Mouse (Mus musculus) limb, embryonic 12.5 days (tissue): ENCODE measurements around the gene Larp6. TPM values are rescaled to one million over a fixed set of nuclear protein-coding genes. Genes with fewer than 3 reads are reported as not detected.

Experiments used
- ATAC-seq: fragments of 200-750 bp; cut with Nextera tagmentation; 2 replicates; pipeline ENCODE4 v1.8.0; 2017; ENCODE audit warnings: low read depth, moderate TSS enrichment; ENCODE audit not compliant: insufficient number of reproducible peaks, insufficient read depth, low FRiP score, low TSS enrichment
- H3K27ac ChIP-seq: fragments of 300-500 bp; sonication (generic); 2 replicates; pipeline ENCODE4 v1.5.1; 2016; ENCODE audit warnings: mild to moderate bottlenecking, moderate library complexity
- H3K27me3 ChIP-seq: fragments of 300-500 bp; sonication (generic); 2 replicates; pipeline ENCODE4 v1.6.1; 2016; ENCODE audit warnings: mild to moderate bottlenecking, moderate library complexity
- H3K36me3 ChIP-seq: fragments of 300-500 bp; sonication (generic); 2 replicates; pipeline ENCODE4 v1.6.1; 2016; ENCODE audit warnings: mild to moderate bottlenecking, moderate library complexity
- H3K4me1 ChIP-seq: fragments of 300-500 bp; sonication (generic); replicated peaks from 2 replicates; pipeline ENCODE4 v1.6.1; 2016
- H3K4me2 ChIP-seq: fragments of 300-500 bp; sonication (generic); 2 replicates; pipeline ENCODE4 v1.6.1; 2016; ENCODE audit warnings: mild to moderate bottlenecking, moderate library complexity
- H3K4me3 ChIP-seq: fragments of 300-500 bp; sonication (generic); replicated peaks from 2 replicates; pipeline ENCODE4 v1.5.1; 2016; ENCODE audit warnings: mild to moderate bottlenecking
- H3K9ac ChIP-seq: fragments of 300-500 bp; sonication (generic); replicated peaks from 2 replicates; pipeline ENCODE4 v1.6.1; 2016; ENCODE audit warnings: mild to moderate bottlenecking, moderate library complexity
- H3K9me3 ChIP-seq: fragments of 300-500 bp; sonication (generic); 2 replicates; pipeline ENCODE4 v1.6.1; 2016; ENCODE audit warnings: mild to moderate bottlenecking, moderate library complexity
- WGBS: fragments of 180-500 bp; shearing (Covaris S2); methylation state at CpG from one replicate; pipeline ENCODE4 v1.1.7; 2016; 5-methylcytosine and 5-hydroxymethylcytosine counted together
- polyA plus RNA-seq: library from polyadenylated mRNA; unstranded; fragments of >200 nt; fragmentation: Nextera tagmentation; extraction: Ambion mirVana; gene quantifications from 2 replicates; pipeline ENCODE4 v1.2.1, GENCODE M21; 2016

Gene Larp6
- polyA plus RNA-seq, 1 experiment from 2014 or later, result 3.7 TPM

GRCm38 (mm10) chr9:60715271-60715670 lies 2.5 kb downstream of the Larp6 start:
- H3K9me3 ChIP-seq, result 0 out of 2 replicates have a peak, but pooled peaks cover 5% of the 10 kb centered on the region
- H3K27ac ChIP-seq, result no peak overlapping the region
- no peak overlapping the region for H3K4me3 ChIP-seq
- H3K4me1 ChIP-seq, result peaks cover 7% of the 10 kb centered on the region; the same call in 1 of the 2 replicates
- ATAC-seq, result no peak
- no peak overlapping the region for H3K9ac ChIP-seq
- WGBS, result 83% methylated on average over 4 of the region's 4 CpGs
- peaks cover 17% of the 10 kb centered on the region for H3K27me3 ChIP-seq
- no peaks in the 10 kb centered on the region for H3K36me3 ChIP-seq
- H3K4me2 ChIP-seq, result no peak overlapping the region

GRCm38 (mm10) chr9:60715828-60716227 lies 3.0 kb downstream of the Larp6 start:
- H3K27ac ChIP-seq, result no peak overlapping the region
- H3K4me1 ChIP-seq, result peaks cover 7% of the 10 kb centered on the region; the same call in 1 of the 2 replicates
- H3K4me2 ChIP-seq, result no peak overlapping the region
- 63% methylated on average over 5 of the region's 5 CpGs for WGBS
- no peaks in the 10 kb centered on the region for H3K36me3 ChIP-seq
- 0 out of 2 replicates have a peak, but pooled peaks cover 5% of the 10 kb centered on the region for H3K9me3 ChIP-seq
- ATAC-seq, result no peak
- H3K27me3 ChIP-seq, result peaks cover 17% of the 10 kb centered on the region
- H3K4me3 ChIP-seq, result no peak overlapping the region
- no peak overlapping the region for H3K9ac ChIP-seq

GRCm38 (mm10) chr9:60718284-60718683 lies 5.5 kb downstream of the Larp6 start:
- Histone ChIP-seq H3K4me2 (no peak overlapping the region), H3K27ac (no peak overlapping the region), H3K9ac (no peak overlapping the region), H3K4me3 (no peak overlapping the region), H3K27me3 (peaks cover 14% of the 10 kb centered on the region), H3K36me3 (no peaks in the 10 kb centered on the region), H3K9me3 (0 out of 2 replicates have a peak, but pooled peaks cover 5% of the 10 kb centered on the region), H3K4me1 (peaks cover 5% of the 10 kb centered on the region; the same call in 1 of the 2 replicates)
- WGBS, result 65% methylated on average over 3 of the region's 3 CpGs
- ATAC-seq, result no peak

- H3K27ac ChIP-seq, result no peak overlapping the region
- H3K9me3 ChIP-seq, result 0 out of 2 replicates have a peak, but pooled peaks cover 5% of the 10 kb centered on the region
- no peak overlapping the region for H3K4me2 ChIP-seq
- WGBS, result 81% methylated on average over 3 of the region's 3 CpGs
- H3K27me3 ChIP-seq, result peaks cover under 1% of the 10 kb centered on the region; the same call in 1 of the 2 replicates
- no peak overlapping the region for H3K4me3 ChIP-seq
- ATAC-seq, result no peak
- no peaks in the 10 kb centered on the region for H3K36me3 ChIP-seq
- no peaks in the 10 kb centered on the region for H3K4me1 ChIP-seq
- H3K9ac ChIP-seq, result no peak overlapping the region
Observed at GRCm38 (mm10) chr9:60719687-60720086, 6.9 kb downstream of the Larp6 start.

GRCm38 (mm10) chr9:60724968-60725367 lies 12.2 kb downstream of the Larp6 start:
- Histone ChIP-seq H3K4me3 (no peak overlapping the region), H3K4me1 (no peaks in the 10 kb centered on the region), H3K9ac (no peak overlapping the region), H3K9me3 (0 out of 2 replicates have a peak, but pooled peaks cover 4% of the 10 kb centered on the region), H3K27me3 (no peaks in the 10 kb centered on the region; the same call in 1 of the 2 replicates), H3K4me2 (no peak overlapping the region), H3K36me3 (peaks cover 2% of the 10 kb centered on the region; the same call in 1 of the 2 replicates), H3K27ac (no peak overlapping the region)
- WGBS, result 87% methylated on average over 7 of the region's 7 CpGs
- no peak for ATAC-seq

- H3K4me1 ChIP-seq, result no peaks in the 10 kb centered on the region
- no peak overlapping the region for H3K4me3 ChIP-seq
- no peaks in the 10 kb centered on the region; the same call in 1 of the 2 replicates for H3K9me3 ChIP-seq
- H3K9ac ChIP-seq, result no peak overlapping the region
- no peaks in the 10 kb centered on the region for H3K27me3 ChIP-seq
- no peak overlapping the region for H3K4me2 ChIP-seq
- WGBS, result 97% methylated on average over 2 of the region's 2 CpGs
- ATAC-seq, result no peak
- peaks cover 7% of the 10 kb centered on the region for H3K36me3 ChIP-seq
- no peak overlapping the region for H3K27ac ChIP-seq
Observed at GRCm38 (mm10) chr9:60734321-60734720, 21.5 kb downstream of the Larp6 start.

GRCm38 (mm10) chr9:60739126-60739525 lies 26.3 kb downstream of the Larp6 start:
- Histone ChIP-seq H3K27me3 (peaks cover 9% of the 10 kb centered on the region; the same call in 1 of the 2 replicates), H3K9ac (no peak overlapping the region), H3K4me3 (no peak overlapping the region), H3K27ac (no peak overlapping the region), H3K9me3 (no peaks in the 10 kb centered on the region; the same call in 1 of the 2 replicates), H3K4me2 (no peak overlapping the region), H3K36me3 (peaks cover 7% of the 10 kb centered on the region), H3K4me1 (no peaks in the 10 kb centered on the region; the same call in 1 of the 2 replicates)
- WGBS, result 93% methylated on average over 5 of the region's 5 CpGs
- no peak for ATAC-seq

GRCm38 (mm10) chr9:60741436-60741835 lies 28.6 kb downstream of the Larp6 start:
- H3K36me3 ChIP-seq, result peaks cover 7% of the 10 kb centered on the region
- H3K4me2 ChIP-seq, result no peak overlapping the region
- no peak overlapping the region for H3K4me3 ChIP-seq
- H3K27ac ChIP-seq, result no peak overlapping the region
- WGBS, result 67% methylated on average over 10 of the region's 10 CpGs
- ATAC-seq, result no peak
- peaks cover 9% of the 10 kb centered on the region; the same call in 1 of the 2 replicates for H3K27me3 ChIP-seq
- H3K4me1 ChIP-seq, result no peaks in the 10 kb centered on the region; the same call in 1 of the 2 replicates
- no peak overlapping the region for H3K9ac ChIP-seq
- no peaks in the 10 kb centered on the region; the same call in 1 of the 2 replicates for H3K9me3 ChIP-seq

- Histone ChIP-seq H3K27ac (no peak overlapping the region), H3K9ac (no peak overlapping the region), H3K4me2 (no peak overlapping the region), H3K36me3 (peaks cover under 1% of the 10 kb centered on the region), H3K27me3 (peaks cover 9% of the 10 kb centered on the region; the same call in 1 of the 2 replicates), H3K4me1 (no peaks in the 10 kb centered on the region; the same call in 1 of the 2 replicates), H3K4me3 (no peak overlapping the region), H3K9me3 (no peaks in the 10 kb centered on the region)
- 72% methylated on average over 9 of the region's 9 CpGs for WGBS
- ATAC-seq, result no peak
Observed at GRCm38 (mm10) chr9:60742516-60742915, 29.7 kb downstream of the Larp6 start.

- H3K27ac ChIP-seq, result no peak overlapping the region
- H3K36me3 ChIP-seq, result no peaks in the 10 kb centered on the region
- no peaks in the 10 kb centered on the region for H3K9me3 ChIP-seq
- no peak for ATAC-seq
- WGBS, result 51% methylated on average over 17 of the region's 17 CpGs
- no peak overlapping the region for H3K9ac ChIP-seq
- peaks cover 9% of the 10 kb centered on the region; the same call in 1 of the 2 replicates for H3K27me3 ChIP-seq
- H3K4me2 ChIP-seq, result no peak overlapping the region
- H3K4me3 ChIP-seq, result no peak overlapping the region
- H3K4me1 ChIP-seq, result no peaks in the 10 kb centered on the region; the same call in 1 of the 2 replicates
Observed at GRCm38 (mm10) chr9:60743180-60743900, 30.6 kb downstream of the Larp6 start.

- Histone ChIP-seq H3K27me3 (peaks cover 9% of the 10 kb centered on the region; the same call in 1 of the 2 replicates), H3K4me2 (no peak overlapping the region), H3K4me1 (no peaks in the 10 kb centered on the region; the same call in 1 of the 2 replicates), H3K27ac (no peak overlapping the region), H3K9me3 (no peaks in the 10 kb centered on the region; the same call in 1 of the 2 replicates), H3K4me3 (no peak overlapping the region), H3K36me3 (no peaks in the 10 kb centered on the region), H3K9ac (no peak overlapping the region)
- ATAC-seq, result no peak
- 49% methylated on average over 18 of the region's 18 CpGs for WGBS
Observed at GRCm38 (mm10) chr9:60744171-60744969, 31.6 kb downstream of the Larp6 start.
